Mouse (Mus musculus) liver, adult 2 months (tissue): ENCODE measurements around the gene Ltb. TPM values are rescaled to one million over a fixed set of nuclear protein-coding genes. Genes with fewer than 3 reads are reported as not detected.

ENCODE experiments used
- DNase-seq: peaks from one replicate; pipeline ENCODE4 v3.0.0-alpha.2; 2011; ENCODE audit warnings: low read depth, low spot score; ENCODE audit errors: extremely low read depth
- H3K27ac ChIP-seq: fragments of 200-500 bp; replicated peaks from 2 replicates; pipeline ENCODE4 v1.5.1; 2012; ENCODE audit warnings: low read depth, mild to moderate bottlenecking, control low read depth, inconsistent platforms, low read length; ENCODE audit not compliant: insufficient read depth
- H3K27me3 ChIP-seq: fragments of 200-500 bp; 2 replicates; pipeline ENCODE4 v1.6.1; 2012; ENCODE audit warnings: mild to moderate bottlenecking, moderate library complexity, low read length, inconsistent platforms; ENCODE audit not compliant: control insufficient read depth, insufficient read depth
- H3K36me3 ChIP-seq: fragments of 200-500 bp; 2 replicates; pipeline ENCODE4 v1.6.1; 2012; ENCODE audit warnings: low read length, inconsistent platforms; ENCODE audit not compliant: control insufficient read depth, insufficient read depth
- H3K4me1 ChIP-seq: fragments of 200-500 bp; 2 replicates; pipeline ENCODE4 v1.6.1; 2011; ENCODE audit warnings: low read length; ENCODE audit not compliant: control insufficient read depth, insufficient read depth
- H3K4me3 ChIP-seq: fragments of 200-500 bp; 2 replicates; pipeline ENCODE4 v1.5.1; 2011; ENCODE audit warnings: low read depth, mild to moderate bottlenecking, control low read depth, low read length, moderate library complexity; ENCODE audit not compliant: insufficient read depth
- H3K79me2 ChIP-seq: fragments of 200-500 bp; 2 replicates; pipeline ENCODE4 v1.6.1; 2012; ENCODE audit warnings: inconsistent platforms, mild to moderate bottlenecking, low read length, moderate library complexity; ENCODE audit not compliant: control insufficient read depth, insufficient read depth
- H3K9ac ChIP-seq: fragments of 200-500 bp; 2 replicates; pipeline ENCODE4 v1.6.1; 2012; ENCODE audit warnings: low read depth, mild to moderate bottlenecking, control low read depth, inconsistent platforms, low read length
- CTCF ChIP-seq: fragments of 200-500 bp; IDR thresholded peaks from 2 replicates; pipeline ENCODE4 v1.5.1; 2011; ENCODE audit warnings: low read depth, low read length, control low read depth
- POLR2A ChIP-seq: fragments of 200-500 bp; IDR thresholded peaks from 2 replicates; pipeline ENCODE4 v1.6.1; 2011; ENCODE audit warnings: low read length, control low read depth; ENCODE audit not compliant: insufficient read depth; ENCODE audit errors: extremely low read depth
- WGBS: fragments of 180-500 bp; shearing (Covaris S2); methylation state at CpG from one replicate; pipeline ENCODE4 v1.1.7; 2018; 5-methylcytosine and 5-hydroxymethylcytosine counted together
- polyA plus RNA-seq: library from polyadenylated mRNA; depleted of rRNA; stranded (reverse); fragments of >200 nt; gene quantifications from 2 replicates; pipeline ENCODE4 v1.2.3, GENCODE M21; 2012
- total RNA-seq: library from RNA; depleted of rRNA; stranded (reverse); fragments of >200 nt; gene quantifications from 2 replicates; pipeline ENCODE4 v1.2.3, GENCODE M21; 2014

Gene Ltb
- total and polyA plus RNA-seq, 2 experiments = 1.8 to 4.7 TPM

DNA sequence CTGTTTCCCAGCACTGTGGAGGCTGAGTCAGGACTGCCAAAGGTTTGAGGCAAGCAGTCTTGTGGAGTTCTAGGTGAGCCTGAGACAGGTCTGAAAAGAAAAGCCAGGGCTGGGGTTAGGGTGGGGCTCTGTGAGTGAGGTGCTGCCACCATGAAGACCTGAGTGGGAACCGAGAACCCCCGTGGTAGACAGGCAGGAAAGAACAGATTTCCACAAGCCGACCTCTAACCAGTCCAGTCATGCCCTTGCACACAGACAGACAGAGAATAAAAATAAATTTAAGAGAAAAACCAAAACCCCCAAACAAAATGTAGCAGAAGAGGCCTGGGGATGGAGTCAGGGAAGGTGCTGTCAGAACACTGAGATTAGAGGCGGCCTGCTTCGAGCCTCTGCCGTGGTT lies 18.9 kb upstream of the Ltb start:
- Histone ChIP-seq H3K9ac (no peak overlapping the region), H3K27ac (no peak overlapping the region)
- WGBS = 82% methylated on average over 6 of the region's 6 CpGs

DNA sequence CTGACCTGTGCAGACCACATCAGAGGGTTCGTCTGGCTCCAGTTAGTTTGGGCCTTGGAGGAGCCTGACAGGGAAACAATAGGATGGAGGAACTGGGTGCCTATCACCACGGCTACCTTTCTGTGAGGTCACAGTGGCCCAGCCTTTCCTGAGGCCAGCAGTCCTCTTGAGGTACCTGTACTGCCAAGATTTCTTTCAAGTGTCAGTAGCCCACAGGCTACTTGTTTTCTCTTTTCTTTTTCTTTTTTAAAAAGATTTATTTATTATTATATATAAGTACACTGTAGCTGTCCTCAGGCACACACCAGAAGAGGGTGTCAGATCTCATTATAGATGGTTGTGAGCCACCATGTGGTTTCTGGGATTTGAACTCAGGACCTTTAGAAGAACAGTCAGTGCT lies 18.3 kb upstream of the Ltb start, which contains the start of gene Aif1:
Gene Aif1, minus strand, starts transcription at position 101 of the 400 bp plus-strand sequence.
- no peak for DNase-seq
- no peaks in the 10 kb centered on the region for H3K27me3 ChIP-seq
- no peak within 1 kb of the TSS for H3K4me3 ChIP-seq
- H3K79me2 ChIP-seq = no peaks in the 10 kb centered on the region
- no peak within 1 kb of the TSS for H3K27ac ChIP-seq
- no peaks in the 10 kb centered on the region for H3K36me3 ChIP-seq
- H3K4me1 ChIP-seq = no peaks in the 10 kb centered on the region
- 63% methylated on average over 2 of the region's 2 CpGs for whole genome bisulfite sequencing
- TF ChIP-seq CTCF = no peak
- TF ChIP-seq POLR2A = no peak
- H3K9ac ChIP-seq = no peak within 1 kb of the TSS

More for the DNA sequence above, 18.9 kb upstream of the Ltb start:
- TF ChIP-seq CTCF = no peak
- Histone ChIP-seq H3K27me3 (no peaks in the 10 kb centered on the region), H3K36me3 (no peaks in the 10 kb centered on the region), H3K4me1 (no peaks in the 10 kb centered on the region), H3K4me3 (no peak overlapping the region), H3K79me2 (no peaks in the 10 kb centered on the region)
- DNase-seq = no peak

DNA sequence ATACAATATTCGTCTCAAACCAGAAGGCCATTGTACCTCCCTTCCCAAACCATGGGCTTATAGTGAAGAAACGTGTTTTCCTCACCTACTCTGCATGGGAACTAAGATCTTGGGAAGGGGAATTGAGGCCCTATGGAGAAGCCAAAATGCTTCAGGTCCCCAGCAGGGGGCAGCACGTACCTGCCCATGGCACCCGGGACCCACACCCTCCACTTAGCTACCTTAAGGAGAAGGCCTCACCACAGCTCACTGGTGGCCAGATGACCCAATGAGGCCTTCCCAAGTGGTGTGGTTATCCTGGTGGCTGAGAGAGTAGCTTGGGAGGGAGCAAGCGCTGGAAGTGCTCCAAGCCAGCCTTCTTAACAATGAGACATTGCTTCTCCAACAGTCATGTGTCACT lies 15.7 kb upstream of the Ltb start:
- WGBS = 26% methylated on average over 5 of the region's 5 CpGs
- Histone ChIP-seq H3K9ac (no peak overlapping the region), H3K27ac (no peak overlapping the region), H3K27me3 (no peaks in the 10 kb centered on the region), H3K4me1 (no peaks in the 10 kb centered on the region), H3K36me3 (no peaks in the 10 kb centered on the region), H3K4me3 (no peak overlapping the region), H3K79me2 (no peaks in the 10 kb centered on the region)
- TF ChIP-seq POLR2A (no peak), CTCF (peak; percentile 98)
- DNase-seq = peak; percentile 49

DNA sequence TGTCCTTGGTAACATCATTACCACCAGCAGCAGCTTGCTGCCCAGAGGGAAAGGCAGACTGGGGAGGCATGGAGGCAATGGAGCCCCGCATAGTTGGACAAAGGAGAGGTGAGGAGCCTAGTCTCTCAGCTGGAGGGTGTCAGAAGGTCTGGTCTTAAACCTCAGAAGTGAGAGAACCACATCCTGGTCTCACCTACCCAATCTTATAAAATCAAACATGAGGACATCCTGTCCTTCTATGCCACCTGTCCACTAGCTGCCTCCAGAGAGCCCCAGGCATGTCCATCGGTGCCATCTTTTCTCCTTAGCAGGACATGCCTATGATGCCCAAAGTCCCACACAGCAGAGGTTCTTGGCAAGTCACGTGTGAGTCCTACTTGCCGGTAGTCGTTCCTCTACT lies 14.1 kb upstream of the Ltb start:
- Histone ChIP-seq H3K27me3 (no peaks in the 10 kb centered on the region), H3K4me1 (no peaks in the 10 kb centered on the region), H3K9ac (no peak overlapping the region), H3K27ac (no peak overlapping the region), H3K79me2 (no peaks in the 10 kb centered on the region), H3K4me3 (no peak overlapping the region), H3K36me3 (no peaks in the 10 kb centered on the region)
- no peak for DNase-seq
- WGBS = 83% methylated on average over 5 of the region's 5 CpGs
- TF ChIP-seq POLR2A = no peak
- no peak for TF ChIP-seq CTCF

DNA sequence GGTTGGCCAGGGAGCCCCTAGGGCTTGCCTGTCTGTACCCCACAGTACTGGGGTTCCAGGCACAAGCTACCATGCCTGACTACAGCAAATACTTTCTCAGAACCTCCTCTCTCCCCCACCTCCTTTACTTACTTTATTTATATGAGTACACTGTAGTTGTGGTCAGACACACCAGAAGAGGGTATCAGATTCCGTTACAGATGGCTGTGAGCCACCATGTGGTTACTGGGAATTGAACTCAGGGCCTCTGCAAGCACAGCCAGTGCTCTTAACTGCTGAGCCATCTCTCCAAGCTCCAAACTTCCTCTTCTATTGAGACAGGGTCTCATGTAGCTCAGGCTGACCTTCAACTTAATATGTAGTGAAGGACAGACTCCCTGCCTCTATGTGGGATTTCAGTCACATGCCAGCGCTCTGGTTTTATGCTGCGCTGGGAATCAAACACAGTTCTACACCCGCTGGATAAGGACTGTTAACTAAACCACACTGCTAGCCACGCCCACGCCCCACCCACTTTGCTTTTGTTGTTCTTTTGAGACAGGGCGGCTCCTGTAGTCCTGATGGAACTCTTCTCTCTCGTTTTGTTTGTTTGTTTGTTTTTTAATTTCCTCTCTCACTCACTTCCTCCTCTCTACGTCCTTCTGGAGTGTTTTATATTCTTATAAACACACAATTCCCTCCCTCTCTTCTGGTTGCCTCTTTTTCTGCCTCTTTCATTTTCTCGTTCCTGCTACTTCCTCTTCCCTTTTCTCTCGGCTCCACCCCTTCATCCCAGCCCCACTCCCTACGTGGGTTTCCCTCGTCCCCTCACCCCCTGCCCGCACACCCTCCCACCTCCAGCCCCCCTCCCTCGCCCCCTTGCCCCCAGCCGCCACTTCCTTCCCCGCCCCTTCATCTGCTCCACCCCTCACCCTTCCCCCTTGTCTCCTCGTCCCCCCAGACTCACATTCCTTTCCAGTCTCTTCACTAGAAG lies 8.3 kb upstream of the Ltb start:
- H3K27ac ChIP-seq = peak overlapping the region; percentile 3; the same call in 1 of the 2 replicates
- TF ChIP-seq POLR2A = no peak
- TF ChIP-seq CTCF = no peak
- H3K9ac ChIP-seq = no peak overlapping the region
- H3K27me3 ChIP-seq = no peaks in the 10 kb centered on the region
- no peaks in the 10 kb centered on the region for H3K4me1 ChIP-seq
- no peaks in the 10 kb centered on the region for H3K36me3 ChIP-seq
- H3K79me2 ChIP-seq = no peaks in the 10 kb centered on the region
- no peak for DNase-seq
- peak overlapping the region; percentile 29 for H3K4me3 ChIP-seq
- 6% methylated on average over 18 of the region's 18 CpGs for WGBS

DNA sequence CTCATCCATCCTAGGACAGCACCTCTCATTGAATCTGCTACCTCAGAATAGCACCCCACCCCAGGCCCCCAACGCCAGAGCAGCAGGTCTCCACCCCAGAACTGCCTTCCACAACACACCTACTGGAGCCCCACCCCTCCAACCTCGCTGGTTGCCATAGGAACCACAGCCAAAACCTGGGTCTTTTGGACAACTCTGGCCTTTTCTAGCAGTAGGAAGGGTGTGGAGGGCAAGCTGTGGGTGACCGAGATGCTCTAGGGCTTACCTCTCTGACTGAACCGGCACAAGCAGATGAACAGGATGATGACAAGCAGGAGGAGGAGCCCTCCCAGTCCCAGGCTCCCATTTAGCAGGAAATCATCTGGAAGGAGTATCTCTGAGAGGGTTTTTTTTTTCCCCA lies 7.6 kb upstream of the Ltb start:
- no peak for DNase-seq
- H3K27ac ChIP-seq = no peak overlapping the region
- H3K79me2 ChIP-seq = no peaks in the 10 kb centered on the region
- no peak overlapping the region for H3K9ac ChIP-seq
- no peaks in the 10 kb centered on the region for H3K27me3 ChIP-seq
- H3K36me3 ChIP-seq = no peaks in the 10 kb centered on the region
- 6% methylated on average over 4 of the region's 4 CpGs for WGBS
- TF ChIP-seq POLR2A = no peak
- H3K4me3 ChIP-seq = no peak overlapping the region
- H3K4me1 ChIP-seq = no peaks in the 10 kb centered on the region
